In genomic region chr5:135494183-135494910, GRCm38 (mm10) we compare ENCODE assay signal across 8 mouse cellular contexts. TPM values are rescaled to one million over a fixed set of nuclear protein-coding genes. Genes with fewer than 3 reads are reported as not detected.
A peak's percentile ranks its signal among the peaks of the same experiment; 100 is the strongest.
DNase-seq lines count a peak whose midpoint lies in the region; ATAC-seq and TF ChIP-seq lines count a peak whose summit lies in the region.
"Had no signal": no experiment of that assay in that cellular context is flagged by ENCODE, and none has a peak within 500 bp of the region (broad histone marks: within the 10 kb centered on the region; RNA-seq: fewer than 3 reads in every experiment).

No protein-coding gene starts in this region.

- H3K36me3 ChIP-seq in stomach, postnatal 0 days (ENCODE audit: control insufficient read depth, insufficient read depth, low read length): no peaks in the 10 kb centered on the region

- no peak overlapping the region for H3K4me2 ChIP-seq in stomach, postnatal 0 days (replicated peaks; ENCODE audit: low read depth)

- H3K4me3 ChIP-seq in cortical plate, adult 2 months (ENCODE audit: insufficient read depth, low read length): no peak overlapping the region
- H3K4me3 ChIP-seq in stomach, postnatal 0 days (ENCODE audit: low read depth, low read length): no peak overlapping the region
- H3K4me3 ChIP-seq: megakaryocyte, embryonic 14.5 days had no signal

- peak; percentile 36 to 50 for DNase-seq in layer of hippocampus, postnatal 10 days (ENCODE audit: low spot score in 2 of 2)
- no peak for DNase-seq in layer of hippocampus, adult 11-12 months (ENCODE audit: low spot score)
- peak; percentile 63 for DNase-seq in NIH3T3 (ENCODE audit: low read depth)
- peak; percentile 73 for DNase-seq in kidney, postnatal 10 days
- peak; percentile 53 for DNase-seq in stomach, postnatal 0 days (ENCODE audit: low spot score)

- peaks cover 1% of the 10 kb centered on the region for H3K4me1 ChIP-seq in cortical plate, adult 2 months (ENCODE audit: control insufficient read depth, insufficient read depth, low read length)
- no peaks in the 10 kb centered on the region for H3K4me1 ChIP-seq in stomach, postnatal 0 days (replicated peaks; ENCODE audit: control insufficient read depth, insufficient read depth)

- no peak overlapping the region for H3K9ac ChIP-seq in stomach, postnatal 0 days (ENCODE audit: low read length)

- TF ChIP-seq EP300 in stomach, postnatal 0 days (optimal IDR thresholded peaks at IDR 0.05): no peak

- no peak for TF ChIP-seq POLR2A in cortical plate, adult 2 months (IDR thresholded peaks at IDR 0.05; ENCODE audit: extremely low read depth, insufficient read depth, low read length)

- H3K27me3 ChIP-seq in stomach, postnatal 0 days (ENCODE audit: control insufficient read depth, insufficient read depth, low read length): no peaks in the 10 kb centered on the region

- no peaks in the 10 kb centered on the region for H3K9me3 ChIP-seq in stomach, postnatal 0 days (ENCODE audit: control insufficient read depth, low read length)

- WGBS in stomach, postnatal 0 days: 76% methylated on average over 13 of the region's 13 CpGs

- H3K27ac ChIP-seq in cortical plate, adult 2 months (ENCODE audit: insufficient read depth, low read length): no peak overlapping the region
- H3K27ac ChIP-seq in stomach, postnatal 0 days (replicated peaks): no peak overlapping the region

- peak; percentile 73 for ATAC-seq in stomach, postnatal 0 days (ENCODE audit: low FRiP score, low TSS enrichment)
- no peak for ATAC-seq in erythroblast, adult 5-6 weeks (replicated peaks; ENCODE audit: low FRiP score, poor library complexity, severe bottlenecking)

- peak; percentile 64 for TF ChIP-seq CTCF in cortical plate, adult 2 months (IDR thresholded peaks at IDR 0.05; ENCODE audit: extremely low read depth, insufficient read depth, low read length)
- TF ChIP-seq CTCF in stomach, postnatal 0 days (IDR thresholded peaks at IDR 0.05; ENCODE audit: low read depth): peak; percentile 79

RNA-seq across cellular contexts. Expression of gene Hip1, which starts 50.6 kb away (rescaled TPM):
- total RNA-seq in layer of hippocampus, postnatal 10 days (2021): 10 to 100 TPM; 68.5 to 69.4 TPM
- polyA plus RNA-seq in cortical plate, adult 2 months (2012; rRNA removed): 29.1 and 30.0 TPM in 2 replicates
- 4.9 and 7.3 TPM in 2 replicates for polyA plus RNA-seq in stomach, postnatal 0 days (2015; fragmentation: Nextera tagmentation; extraction: Ambion mirVana)
- total RNA-seq in erythroblast, adult 5-6 weeks (2015; ENCODE audit: low replicate concordance): 1.2 and 5.0 TPM in 2 replicates
- 1.3 and 4.9 TPM in 2 replicates for total RNA-seq in erythroblast, adult 5-6 weeks (2017; ENCODE audit: low replicate concordance)

Comparison
In these comparisons a context has a peak if more than half of its experiments do, and no peak if none do; other contexts are left out.
1. RNA of gene Hip1, which starts 50.6 kb away (total RNA-seq): 68.5 to 69.4 TPM in layer of hippocampus, postnatal 10 days; 1.2 to 5.0 TPM in erythroblast, adult 5-6 weeks; every median in the first group is over 10 times any median in the second.